31 mouse cellular contexts compared by ENCODE assay signal in the genomic region with DNA sequence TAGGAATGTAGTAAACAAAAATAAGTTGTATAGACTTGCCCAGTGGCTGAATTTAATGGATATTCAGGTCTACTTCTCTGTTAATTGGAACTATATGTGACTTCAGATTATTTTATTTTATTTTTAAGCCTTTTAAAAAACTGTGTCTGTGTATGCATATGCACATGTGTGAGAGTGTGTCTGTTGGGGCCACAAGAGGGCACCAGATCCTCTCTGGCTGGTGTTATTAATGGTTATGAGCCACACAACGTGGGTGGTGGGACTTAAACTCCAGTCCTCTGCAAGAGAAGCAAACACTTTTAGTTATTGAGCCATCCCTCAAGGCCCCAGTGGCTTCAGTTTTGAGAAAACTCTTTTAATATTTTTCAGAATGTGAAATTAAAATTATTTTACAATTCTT.
A peak's percentile ranks its signal among the peaks of the same experiment; 100 is the strongest.
DNase-seq lines count a peak whose midpoint lies in the region; ATAC-seq and TF ChIP-seq lines count a peak whose summit lies in the region.
"Had no signal": no experiment of that assay in that cellular context is flagged by ENCODE, and none has a peak within 500 bp of the region (broad histone marks: within the 10 kb centered on the region; RNA-seq: fewer than 3 reads in every experiment).

No protein-coding gene starts in this region.

- peak; percentile 25 for TF ChIP-seq RAD21 in CH12.LX (IDR thresholded peaks at IDR 0.05; ENCODE audit: low read depth, low read length)

- in situ Hi-C loops in CH12.LX (cut with MboI; ENCODE audit: low pct_ligation_motif_present, low pct_unique_long_range_greater_than_20kb, low sequenced_read_pairs), result no loop called here
- in situ Hi-C loops in ES-E14 (cut with MboI; ENCODE audit: low sequenced_read_pairs in 2 of 2, unreplicated experiment in 2 of 2), result no loop called here

- 69% methylated on average over 1 of the region's 1 CpGs for WGBS in liver, adult 2 months
- WGBS in liver, embryonic 12.5 days (ENCODE audit: insufficient replicate concordance), result 33% methylated on average over 1 of the region's 1 CpGs

- H3K9ac ChIP-seq in liver, adult 2 months (ENCODE audit: low read depth, low read length), result no peak overlapping the region
- H3K9ac ChIP-seq in liver, embryonic 12.5 days, result no peak overlapping the region
- H3K9ac ChIP-seq in CH12.LX (ENCODE audit: insufficient read depth, low read depth) (no peak overlapping the region), ES-E14 (ENCODE audit: insufficient read depth, low read depth, low read length, poor library complexity, severe bottlenecking) (no peak overlapping the region)
- H3K9ac ChIP-seq: heart, embryonic 15.5 days; hindbrain, embryonic 12.5 days; limb, embryonic 13.5 days; liver, embryonic 13.5 days; midbrain, embryonic 15.5 days; neural tube, embryonic 12.5 days had no signal

- TF ChIP-seq POLR2A in liver, adult 2 months (IDR thresholded peaks at IDR 0.05; ENCODE audit: extremely low read depth, insufficient read depth, low read length), result no peak
- no peak for TF ChIP-seq POLR2A in CH12.LX (IDR thresholded peaks at IDR 0.05; ENCODE audit: low read depth, low read length)

- no peak for ATAC-seq in liver, embryonic 12.5 days
- ATAC-seq: forebrain, embryonic 16.5 days; midbrain, embryonic 15.5 days had no signal

- no peak for TF ChIP-seq EP300 in CH12.LX (IDR thresholded peaks at IDR 0.05; ENCODE audit: low read length)

- H3K4me3 ChIP-seq in liver, adult 2 months (ENCODE audit: insufficient read depth, low read depth, low read length), result no peak overlapping the region
- no peak overlapping the region for H3K4me3 ChIP-seq in liver, embryonic 12.5 days
- no peak overlapping the region for H3K4me3 ChIP-seq in CH12.LX (replicated peaks in 1 of 3; ENCODE audit: low read depth in 2 of 3, low read length in 2 of 3, poor library complexity in 1 of 3)
- no peak overlapping the region for H3K4me3 ChIP-seq in ES-E14 (ENCODE audit: insufficient read depth in 1 of 2, low read depth in 1 of 2, low read length in 2 of 2, poor library complexity in 1 of 2, severe bottlenecking in 1 of 2)
- H3K4me3 ChIP-seq: erythroblast, embryonic 14.5 days; heart, embryonic 15.5 days; hindbrain, embryonic 12.5 days; limb, embryonic 13.5 days; liver, embryonic 13.5 days; midbrain, embryonic 10.5 days; midbrain, embryonic 15.5 days; myocyte; neural tube, embryonic 12.5 days had no signal

- H3K4me2 ChIP-seq in liver, embryonic 12.5 days, result no peak overlapping the region
- H3K4me2 ChIP-seq in CH12.LX (ENCODE audit: insufficient read depth, low read depth, poor library complexity, severe bottlenecking), result no peak overlapping the region
- H3K4me2 ChIP-seq: heart, embryonic 15.5 days; hindbrain, embryonic 12.5 days; limb, embryonic 13.5 days; liver, embryonic 13.5 days; midbrain, embryonic 15.5 days; neural tube, embryonic 12.5 days had no signal

- peaks cover 5% of the 10 kb centered on the region; the same call in 1 of the 2 replicates for H3K4me1 ChIP-seq in liver, adult 2 months (ENCODE audit: control insufficient read depth, insufficient read depth, low read length)
- H3K4me1 ChIP-seq in liver, embryonic 12.5 days, result no peaks in the 10 kb centered on the region
- H3K4me1 ChIP-seq in CH12.LX (ENCODE audit: control insufficient read depth in 1 of 2, insufficient read depth in 2 of 2) (peaks cover 0 to 5% of the 10 kb centered on the region in 2 experiments; a peak in 2 of 4 replicates), ES-E14 (ENCODE audit: control insufficient read depth in 2 of 2, insufficient read depth in 2 of 2, low read length in 2 of 2, poor library complexity in 1 of 2) (no peaks in the 10 kb centered on the region)
- H3K4me1 ChIP-seq: heart, embryonic 15.5 days; hindbrain, embryonic 12.5 days; limb, embryonic 13.5 days; liver, embryonic 13.5 days; midbrain, embryonic 10.5 days; midbrain, embryonic 15.5 days; neural tube, embryonic 12.5 days had no signal

- no peaks in the 10 kb centered on the region for H3K9me3 ChIP-seq in liver, embryonic 12.5 days (replicated peaks)
- H3K9me3 ChIP-seq in CH12.LX (replicated peaks; ENCODE audit: low read length) (no peaks in the 10 kb centered on the region), ES-E14 (ENCODE audit: control insufficient read depth, insufficient read depth, low read depth, low read length) (no peaks in the 10 kb centered on the region)
- H3K9me3 ChIP-seq: G1E; heart, embryonic 15.5 days; hindbrain, embryonic 12.5 days; limb, embryonic 13.5 days; liver, embryonic 13.5 days; midbrain, embryonic 10.5 days; midbrain, embryonic 15.5 days; neural tube, embryonic 12.5 days had no signal

- dilution Hi-C loops in CH12.LX (cut with MboI; ENCODE audit: extremely low pct_ligation_motif_present, extremely low pct_unique_long_range_greater_than_20kb, low sequenced_read_pairs), result no loop called here

- no peak overlapping the region for H3K27ac ChIP-seq in liver, adult 2 months (replicated peaks; ENCODE audit: insufficient read depth, low read depth, low read length)
- H3K27ac ChIP-seq in liver, embryonic 12.5 days, result no peak overlapping the region
- H3K27ac ChIP-seq in CH12.LX (ENCODE audit: insufficient read depth, low read depth) (no peak overlapping the region), ES-E14 (ENCODE audit: insufficient read depth, low read depth, low read length, poor library complexity, severe bottlenecking) (no peak overlapping the region)
- H3K27ac ChIP-seq: heart, embryonic 15.5 days; hindbrain, embryonic 12.5 days; limb, embryonic 13.5 days; liver, embryonic 13.5 days; midbrain, embryonic 10.5 days; midbrain, embryonic 15.5 days; neural tube, embryonic 12.5 days had no signal

- no peak for DNase-seq in liver, adult 2 months (ENCODE audit: extremely low read depth, low read depth, low spot score)
- DNase-seq in CH12.LX (ENCODE audit: extremely low read depth) (peak; percentile 6), ES-E14 (ENCODE audit: low read depth, low spot score) (no peak), ZHBTc4 (ENCODE audit: low read depth, low spot score) (peak; percentile 20), adipocyte (ENCODE audit: low spot score) (no peak)
- DNase-seq in adrenal gland, postnatal 14 days, result no peak
- no peak for DNase-seq in thymus, postnatal 25 days
- DNase-seq: adrenal gland, postnatal 10 days; cerebellum, adult 18-20 months; cerebellum, postnatal 14 days; gastrocnemius, postnatal 14 days; kidney, adult 11 months; kidney, postnatal 14 days; liver, embryonic 13.5 days; lung, adult 18-20 months; lung, postnatal 14 days; right cerebral cortex, adult 18-20 months; spleen, adult 18-20 months; thymus, adult 18-20 months; thymus, postnatal 36 days had no signal

- H3K36me3 ChIP-seq in liver, adult 2 months (ENCODE audit: control insufficient read depth, insufficient read depth, low read length), result no peaks in the 10 kb centered on the region
- H3K36me3 ChIP-seq in liver, embryonic 12.5 days, result no peaks in the 10 kb centered on the region
- H3K36me3 ChIP-seq in CH12.LX (replicated peaks in 1 of 2; ENCODE audit: control insufficient read depth in 1 of 2, insufficient read depth in 1 of 2, low read length in 1 of 2), result no peaks in the 10 kb centered on the region
- no peaks in the 10 kb centered on the region for H3K36me3 ChIP-seq in ES-E14 (ENCODE audit: control insufficient read depth, insufficient read depth, low read length, poor library complexity, severe bottlenecking)
- H3K36me3 ChIP-seq: G1E; heart, embryonic 15.5 days; hindbrain, embryonic 12.5 days; limb, embryonic 13.5 days; liver, embryonic 13.5 days; midbrain, embryonic 10.5 days; midbrain, embryonic 15.5 days; neural tube, embryonic 12.5 days had no signal

- H3K27me3 ChIP-seq in liver, adult 2 months (ENCODE audit: control insufficient read depth, insufficient read depth, low read length), result no peaks in the 10 kb centered on the region
- no peaks in the 10 kb centered on the region for H3K27me3 ChIP-seq in liver, embryonic 12.5 days (replicated peaks)
- H3K27me3 ChIP-seq in CH12.LX (replicated peaks), result no peaks in the 10 kb centered on the region
- H3K27me3 ChIP-seq: heart, embryonic 15.5 days; hindbrain, embryonic 12.5 days; limb, embryonic 13.5 days; liver, embryonic 13.5 days; midbrain, embryonic 15.5 days; neural tube, embryonic 12.5 days had no signal

- no peaks in the 10 kb centered on the region for H3K79me2 ChIP-seq in liver, adult 2 months (ENCODE audit: control insufficient read depth, insufficient read depth, low read length)
- H3K79me2 ChIP-seq in CH12.LX (replicated peaks; ENCODE audit: control insufficient read depth, extremely low read depth, insufficient read depth, poor library complexity, severe bottlenecking), result no peaks in the 10 kb centered on the region

- peak; percentile 10; the same call in 1 of the 2 replicates for TF ChIP-seq CTCF in liver, adult 2 months (IDR thresholded peaks at IDR 0.05; ENCODE audit: low read depth, low read length)
- peak in 1 of 2 experiments; percentile 44; a peak in 2 of 4 replicates for TF ChIP-seq CTCF in CH12.LX (conservative IDR thresholded peaks at IDR 0.05 in 1 of 2, IDR thresholded peaks at IDR 0.05 in 1 of 2; ENCODE audit: low read depth in 2 of 2, low read length in 2 of 2)

TF ChIP-seq in CH12.LX, 34 proteins besides CTCF, POLR2A, EP300 and RAD21:
- TF ChIP-seq SMC3 (IDR thresholded peaks at IDR 0.05; ENCODE audit: low read depth, low read length) (peak; percentile 17; the same call in 1 of the 2 replicates), CHD1 (IDR thresholded peaks at IDR 0.05; ENCODE audit: low read depth, low read length) (no peak)

TF ChIP-seq in ES-E14, 5 proteins besides CTCF, POLR2A, EP300 and RAD21:
- TF ChIP-seq HCFC1 (IDR thresholded peaks at IDR 0.05; ENCODE audit: borderline replicate concordance, insufficient read depth, low read length), result no peak
- TF ChIP-seq MAFK (IDR thresholded peaks at IDR 0.05; ENCODE audit: insufficient read depth, low read depth, low read length), result no peak
- 0 out of 2 replicates have a peak, but pooled peaks have one; percentile 7 for TF ChIP-seq ZC3H11A (IDR thresholded peaks at IDR 0.05; ENCODE audit: borderline replicate concordance, low read depth, low read length)
- no peak for TF ChIP-seq ZNF384 (IDR thresholded peaks at IDR 0.05; ENCODE audit: low read depth, low read length)
TF ChIP-seq in ES-E14: peak in this region for 1.

Comparison
In these comparisons a context has a peak if more than half of its experiments do, and no peak if none do; other contexts are left out.
1. DNase-seq: peak in CH12.LX (single experiment) and ZHBTc4 (single experiment); none in liver, adult 2 months (single experiment), ES-E14 (single experiment), adipocyte (single experiment), adrenal gland, postnatal 14 days (single experiment) and thymus, postnatal 25 days (single experiment).